Comparison of ENCODE assay signal across 13 mouse cellular contexts in genomic region chr19:24194216-24194615, GRCm38 (mm10). TPM values are rescaled to one million over a fixed set of nuclear protein-coding genes. Genes with fewer than 3 reads are reported as not detected.
DNase-seq lines count a peak whose midpoint lies in the region; ATAC-seq lines count a peak whose summit lies in the region.
"Had no signal": no experiment of that assay in that cellular context is flagged by ENCODE, and none has a peak within 500 bp of the region (broad histone marks: within the 10 kb centered on the region; RNA-seq: fewer than 3 reads in every experiment).

No protein-coding gene starts in this region.

- peaks cover 3% of the 10 kb centered on the region; the same call in 1 of the 2 replicates for H3K9me3 ChIP-seq in liver, embryonic 11.5 days (ENCODE audit: control insufficient read depth, low read length)
- H3K9me3 ChIP-seq: limb, embryonic 10.5 days; neural tube, embryonic 15.5 days had no signal

- no peaks in the 10 kb centered on the region for H3K4me1 ChIP-seq in liver, embryonic 11.5 days (replicated peaks; ENCODE audit: control insufficient read depth, insufficient read depth, low read length)
- H3K4me1 ChIP-seq: megakaryocyte, embryonic 14.5 days; neural tube, embryonic 15.5 days had no signal

- DNase-seq in cerebellum, postnatal 10 days = peak; percentile 21 to 38
- no peak for DNase-seq in cerebellum, adult 11-12 months
- DNase-seq in liver (peak; percentile 20), ZHBTc4 (ENCODE audit: low read depth, low spot score) (peak; percentile 74)
- no peak for DNase-seq in liver, embryonic 11.5 days (ENCODE audit: low spot score)
- DNase-seq in testis, postnatal 10 days (ENCODE audit: low spot score) = peak; percentile 76
- no peak for DNase-seq in T-cell, adult 2 months (ENCODE audit: low spot score)
- no peak for DNase-seq in right cerebral cortex, adult 18-20 months
- DNase-seq: embryo, embryonic 11 days had no signal

- ATAC-seq in liver, embryonic 11.5 days (replicated peaks; ENCODE audit: low FRiP score) = no peak
- ATAC-seq: inflammation-experienced regulatory T-cells, adult 6 months had no signal

- no peak overlapping the region for H3K4me2 ChIP-seq in liver, embryonic 11.5 days
- H3K4me2 ChIP-seq: neural tube, embryonic 15.5 days had no signal

- no peaks in the 10 kb centered on the region for H3K36me3 ChIP-seq in liver, embryonic 11.5 days (ENCODE audit: control insufficient read depth, insufficient read depth, low read length)
- H3K36me3 ChIP-seq: limb, embryonic 10.5 days; neural tube, embryonic 15.5 days had no signal

- WGBS in liver, embryonic 11.5 days = 92% methylated on average over 4 of the region's 4 CpGs

- no peak overlapping the region for H3K27ac ChIP-seq in liver, embryonic 11.5 days (ENCODE audit: low read depth, low read length)
- H3K27ac ChIP-seq: limb, embryonic 10.5 days; neural tube, embryonic 15.5 days had no signal

- no peak overlapping the region for H3K4me3 ChIP-seq in liver, embryonic 11.5 days (ENCODE audit: low read depth, low read length)
- H3K4me3 ChIP-seq: limb, embryonic 10.5 days; megakaryocyte, embryonic 14.5 days; neural tube, embryonic 15.5 days had no signal

- H3K27me3 ChIP-seq in liver, embryonic 11.5 days (replicated peaks; ENCODE audit: control insufficient read depth, insufficient read depth, low read length) = no peaks in the 10 kb centered on the region
- H3K27me3 ChIP-seq: neural tube, embryonic 15.5 days had no signal

- no peak overlapping the region for H3K9ac ChIP-seq in liver, embryonic 11.5 days (ENCODE audit: low read depth, low read length)
- H3K9ac ChIP-seq: neural tube, embryonic 15.5 days had no signal

RNA-seq across cellular contexts. Expression of gene Tjp2, which starts 30.6 kb away (rescaled TPM):
- 14.0 and 14.2 TPM in 2 replicates for polyA plus RNA-seq in liver, embryonic 11.5 days (2014; fragmentation: Nextera tagmentation; extraction: Ambion mirVana)

Comparison
In these comparisons a context has a peak if more than half of its experiments do, and no peak if none do; other contexts are left out.
1. DNase-seq: peak in cerebellum, postnatal 10 days (2 of 2), liver (single experiment), ZHBTc4 (single experiment) and testis, postnatal 10 days (single experiment); none in cerebellum, adult 11-12 months (single experiment), liver, embryonic 11.5 days (single experiment), T-cell, adult 2 months (single experiment) and right cerebral cortex, adult 18-20 months (single experiment).